Mouse (Mus musculus) neural tube, embryonic 12.5 days (tissue): Measurements from ENCODE around the gene Naa16. TPM values are rescaled to one million over a fixed set of nuclear protein-coding genes. Genes with fewer than 3 reads are reported as not detected.

Experiments used
- ATAC-seq: fragments of 200-750 bp; cut with Nextera tagmentation; 2 replicates; pipeline ENCODE4 v1.8.0; 2017; ENCODE audit warnings: low read depth, mild to moderate bottlenecking, moderate TSS enrichment, moderate library complexity; ENCODE audit not compliant: low FRiP score
- H3K27ac ChIP-seq: fragments of 300-500 bp; sonication (generic); 2 replicates; pipeline ENCODE4 v1.5.1; 2016
- H3K27me3 ChIP-seq: fragments of 300-500 bp; sonication (generic); replicated peaks from 2 replicates; pipeline ENCODE4 v1.6.1; 2016; ENCODE audit warnings: mild to moderate bottlenecking
- H3K36me3 ChIP-seq: fragments of 300-500 bp; sonication (generic); 2 replicates; pipeline ENCODE4 v1.6.1; 2016; ENCODE audit warnings: mild to moderate bottlenecking
- H3K4me1 ChIP-seq: fragments of 300-500 bp; sonication (generic); 2 replicates; pipeline ENCODE4 v1.6.1; 2016
- H3K4me2 ChIP-seq: fragments of 300-500 bp; sonication (generic); replicated peaks from 2 replicates; pipeline ENCODE4 v1.6.1; 2016; ENCODE audit warnings: mild to moderate bottlenecking
- H3K4me3 ChIP-seq: fragments of 300-500 bp; sonication (generic); 2 replicates; pipeline ENCODE4 v1.5.1; 2016
- H3K9ac ChIP-seq: fragments of 300-500 bp; sonication (generic); 2 replicates; pipeline ENCODE4 v1.6.1; 2016; ENCODE audit warnings: mild to moderate bottlenecking
- H3K9me3 ChIP-seq: fragments of 300-500 bp; sonication (generic); 2 replicates; pipeline ENCODE4 v1.6.1; 2016; ENCODE audit warnings: mild to moderate bottlenecking
- WGBS: fragments of 180-500 bp; shearing (Covaris S2); methylation state at CpG from one replicate; pipeline ENCODE4 v1.1.7; 2016; 5-methylcytosine and 5-hydroxymethylcytosine counted together
- polyA plus RNA-seq: library from polyadenylated mRNA; unstranded; fragments of >200 nt; fragmentation: Nextera tagmentation; extraction: Ambion mirVana; gene quantifications from 2 replicates; pipeline ENCODE4 v1.2.1, GENCODE M21; 2016

The Naa16 gene
- polyA plus RNA-seq, 1 experiment from 2014 or later, result 31.6 TPM

GRCm38 (mm10) chr14:79294051-79294814, 96.3 kb downstream of the Naa16 start:
- ATAC-seq, result no peak
- no peak overlapping the region for H3K4me3 ChIP-seq
- no peak overlapping the region for H3K9ac ChIP-seq
- no peaks in the 10 kb centered on the region for H3K36me3 ChIP-seq
- no peak overlapping the region for H3K27ac ChIP-seq
- 81% methylated on average over 8 of the region's 8 CpGs for WGBS
- H3K4me1 ChIP-seq, result peaks cover 25% of the 10 kb centered on the region
- H3K4me2 ChIP-seq, result no peak overlapping the region
- H3K27me3 ChIP-seq, result peaks cover 6% of the 10 kb centered on the region; the same call in 1 of the 2 replicates
- H3K9me3 ChIP-seq, result no peaks in the 10 kb centered on the region

GRCm38 (mm10) chr14:79293119-79293780, 97.3 kb downstream of the Naa16 start:
- WGBS, result 37% methylated on average over 12 of the region's 16 CpGs
- Histone ChIP-seq H3K27ac (no peak overlapping the region), H3K4me1 (peaks cover 25% of the 10 kb centered on the region), H3K4me3 (no peak overlapping the region), H3K36me3 (no peaks in the 10 kb centered on the region), H3K27me3 (peaks cover 2% of the 10 kb centered on the region; the same call in 1 of the 2 replicates), H3K9ac (no peak overlapping the region), H3K9me3 (no peaks in the 10 kb centered on the region), H3K4me2 (peak overlapping the region; percentile 14; the same call in 1 of the 2 replicates)
- ATAC-seq, result no peak

GRCm38 (mm10) chr14:79291629-79292028, 98.9 kb downstream of the Naa16 start:
- Histone ChIP-seq H3K4me3 (no peak overlapping the region), H3K9ac (no peak overlapping the region), H3K27me3 (no peaks in the 10 kb centered on the region), H3K9me3 (no peaks in the 10 kb centered on the region), H3K27ac (no peak overlapping the region), H3K4me2 (no peak overlapping the region), H3K36me3 (no peaks in the 10 kb centered on the region), H3K4me1 (peaks cover 22% of the 10 kb centered on the region)
- no peak for ATAC-seq
- WGBS, result 88% methylated on average over 4 of the region's 4 CpGs

- Histone ChIP-seq H3K9me3 (no peaks in the 10 kb centered on the region), H3K4me1 (peaks cover 22% of the 10 kb centered on the region), H3K4me3 (no peak overlapping the region), H3K4me2 (peak overlapping the region; percentile 40), H3K27me3 (no peaks in the 10 kb centered on the region), H3K9ac (no peak overlapping the region), H3K36me3 (no peaks in the 10 kb centered on the region), H3K27ac (no peak overlapping the region)
- 17% methylated on average over 15 of the region's 15 CpGs for WGBS
- 0 out of 2 replicates have a peak, but pooled peaks have one; percentile 31 for ATAC-seq
Observed at GRCm38 (mm10) chr14:79290683-79291425, 99.7 kb downstream of the Naa16 start.

GRCm38 (mm10) chr14:79289909-79290308, 100.7 kb downstream of the Naa16 start:
- H3K27ac ChIP-seq, result no peak overlapping the region
- 53% methylated on average over 9 of the region's 9 CpGs for WGBS

GRCm38 (mm10) chr14:79288280-79288679, 102.3 kb downstream of the Naa16 start:
- no peak overlapping the region for H3K4me2 ChIP-seq
- H3K27ac ChIP-seq, result no peak overlapping the region
- ATAC-seq, result no peak
- H3K27me3 ChIP-seq, result no peaks in the 10 kb centered on the region
- no peaks in the 10 kb centered on the region for H3K36me3 ChIP-seq
- WGBS, result 78% methylated on average over 3 of the region's 3 CpGs
- H3K9ac ChIP-seq, result no peak overlapping the region
- no peaks in the 10 kb centered on the region for H3K9me3 ChIP-seq
- no peak overlapping the region for H3K4me3 ChIP-seq
- peaks cover 15% of the 10 kb centered on the region for H3K4me1 ChIP-seq

More at GRCm38 (mm10) chr14:79289909-79290308, 100.7 kb downstream of the Naa16 start:
- H3K4me2 ChIP-seq, result no peak overlapping the region
- ATAC-seq, result no peak
- H3K36me3 ChIP-seq, result no peaks in the 10 kb centered on the region
- H3K9ac ChIP-seq, result no peak overlapping the region
- peaks cover 20% of the 10 kb centered on the region for H3K4me1 ChIP-seq
- H3K4me3 ChIP-seq, result no peak overlapping the region
- no peaks in the 10 kb centered on the region for H3K27me3 ChIP-seq
- H3K9me3 ChIP-seq, result no peaks in the 10 kb centered on the region

- peaks cover 11% of the 10 kb centered on the region for H3K4me1 ChIP-seq
- no peak overlapping the region for H3K4me3 ChIP-seq
- WGBS, result 89% methylated on average over 7 of the region's 7 CpGs
- H3K27me3 ChIP-seq, result no peaks in the 10 kb centered on the region
- H3K9me3 ChIP-seq, result no peaks in the 10 kb centered on the region
- ATAC-seq, result no peak
- H3K4me2 ChIP-seq, result no peak overlapping the region
- H3K27ac ChIP-seq, result no peak overlapping the region
- no peak overlapping the region for H3K9ac ChIP-seq
- H3K36me3 ChIP-seq, result no peaks in the 10 kb centered on the region
Observed at GRCm38 (mm10) chr14:79287251-79287863, 103.2 kb downstream of the Naa16 start.

GRCm38 (mm10) chr14:79285549-79285948, 105.0 kb downstream of the Naa16 start:
- H3K27ac ChIP-seq, result no peak overlapping the region
- H3K4me2 ChIP-seq, result no peak overlapping the region
- H3K4me3 ChIP-seq, result no peak overlapping the region
- no peak for ATAC-seq
- no peaks in the 10 kb centered on the region for H3K27me3 ChIP-seq
- peaks cover 5% of the 10 kb centered on the region for H3K4me1 ChIP-seq
- WGBS, result 95% methylated on average over 5 of the region's 5 CpGs
- H3K9ac ChIP-seq, result no peak overlapping the region
- H3K36me3 ChIP-seq, result no peaks in the 10 kb centered on the region
- no peaks in the 10 kb centered on the region for H3K9me3 ChIP-seq

GRCm38 (mm10) chr14:79284616-79285015, 106.0 kb downstream of the Naa16 start:
- Histone ChIP-seq H3K4me1 (no peaks in the 10 kb centered on the region), H3K9ac (no peak overlapping the region), H3K27me3 (no peaks in the 10 kb centered on the region), H3K4me3 (no peak overlapping the region), H3K36me3 (no peaks in the 10 kb centered on the region), H3K27ac (no peak overlapping the region), H3K9me3 (no peaks in the 10 kb centered on the region), H3K4me2 (no peak overlapping the region)
- ATAC-seq, result no peak
- 89% methylated on average over 4 of the region's 4 CpGs for WGBS

- Histone ChIP-seq H3K27ac (no peak overlapping the region), H3K4me3 (no peak overlapping the region), H3K9me3 (no peaks in the 10 kb centered on the region), H3K36me3 (no peaks in the 10 kb centered on the region), H3K4me2 (no peak overlapping the region), H3K9ac (no peak overlapping the region), H3K4me1 (no peaks in the 10 kb centered on the region), H3K27me3 (no peaks in the 10 kb centered on the region)
- no peak for ATAC-seq
- 95% methylated on average over 7 of the region's 7 CpGs for WGBS
Observed at GRCm38 (mm10) chr14:79283952-79284351, 106.6 kb downstream of the Naa16 start.

- WGBS, result 89% methylated on average over 9 of the region's 9 CpGs
- Histone ChIP-seq H3K4me2 (no peak overlapping the region), H3K9me3 (no peaks in the 10 kb centered on the region), H3K9ac (no peak overlapping the region), H3K4me3 (no peak overlapping the region), H3K27me3 (no peaks in the 10 kb centered on the region), H3K4me1 (no peaks in the 10 kb centered on the region), H3K36me3 (no peaks in the 10 kb centered on the region), H3K27ac (no peak overlapping the region)
- ATAC-seq, result no peak
Observed at GRCm38 (mm10) chr14:79281894-79282553, 108.6 kb downstream of the Naa16 start.
